Mouse (Mus musculus) liver, postnatal 0 days (tissue): ENCODE measurements around the gene Paqr4. TPM values are rescaled to one million over a fixed set of nuclear protein-coding genes. Genes with fewer than 3 reads are reported as not detected.

Experiments
- ATAC-seq: fragments of 200-750 bp; cut with Nextera tagmentation; 2 replicates; pipeline ENCODE4 v1.8.0; 2017; ENCODE audit warnings: mild to moderate bottlenecking, moderate library complexity
- DNase-seq: peaks from one replicate; pipeline ENCODE4 v3.0.0-alpha.2; 2016
- H3K27ac ChIP-seq: fragments of 300-500 bp; sonication (generic); 2 replicates; pipeline ENCODE4 v1.5.1; 2014; ENCODE audit warnings: antibody characterized with exemption, moderate library complexity, mild to moderate bottlenecking, low read depth
- H3K27me3 ChIP-seq: fragments of 300-500 bp; sonication (generic); 2 replicates; pipeline ENCODE4 v1.6.1; 2014; ENCODE audit warnings: low read length, control low read depth, mixed read lengths; ENCODE audit not compliant: insufficient read depth
- H3K36me3 ChIP-seq: fragments of 300-500 bp; sonication (generic); replicated peaks from 2 replicates; pipeline ENCODE4 v1.6.1; 2014; ENCODE audit warnings: mild to moderate bottlenecking, control low read depth, low read length, moderate library complexity, mixed read lengths; ENCODE audit not compliant: insufficient read depth
- H3K4me1 ChIP-seq: fragments of 300-500 bp; sonication (generic); 2 replicates; pipeline ENCODE4 v1.6.1; 2014; ENCODE audit warnings: antibody characterized with exemption, mild to moderate bottlenecking, control low read depth; ENCODE audit not compliant: insufficient read depth
- H3K4me2 ChIP-seq: fragments of 300-500 bp; sonication (generic); 2 replicates; pipeline ENCODE4 v1.6.1; 2014; ENCODE audit warnings: low read depth, mild to moderate bottlenecking, low read length, moderate library complexity, mixed read lengths
- H3K4me3 ChIP-seq: fragments of 300-500 bp; sonication (generic); 2 replicates; pipeline ENCODE4 v1.5.1; 2014; ENCODE audit warnings: low read depth, low read length
- H3K9ac ChIP-seq: fragments of 300-500 bp; sonication (generic); replicated peaks from 2 replicates; pipeline ENCODE4 v1.6.1; 2014; ENCODE audit warnings: mild to moderate bottlenecking, moderate library complexity
- H3K9me3 ChIP-seq: fragments of 300-500 bp; sonication (generic); 2 replicates; pipeline ENCODE4 v1.6.1; 2016; ENCODE audit warnings: mild to moderate bottlenecking, control low read depth, low read length, mixed read lengths
- CTCF ChIP-seq: sonication (generic); IDR thresholded peaks from 2 replicates; pipeline ENCODE4 v1.5.1; 2016; ENCODE audit warnings: antibody characterized with exemption, low read depth
- EP300 ChIP-seq: IDR thresholded peaks from 2 replicates; pipeline ENCODE4 v1.6.1; 2016; ENCODE audit warnings: antibody characterized with exemption, low read depth, mild to moderate bottlenecking
- WGBS: fragments of 180-500 bp; shearing (Covaris S2); extraction: QIAGEN DNeasy Blood & Tissue Kit; methylation state at CpG from one replicate; pipeline ENCODE4 v1.1.7; 2014; ENCODE audit not compliant: insufficient replicate concordance; 5-methylcytosine and 5-hydroxymethylcytosine counted together
- polyA plus RNA-seq: library from polyadenylated mRNA; unstranded; fragments of >200 nt; fragmentation: Nextera tagmentation; extraction: Ambion mirVana; gene quantifications from 2 replicates; pipeline ENCODE4 v1.2.1, GENCODE M21; 2015

Paqr4 gene
- polyA plus RNA-seq, 1 experiment from 2014 or later, result 4.3 TPM

GRCm38 (mm10) chr17:23758801-23759200, 18.1 kb upstream of the Paqr4 start:
- TF ChIP-seq EP300, result no peak
- TF ChIP-seq CTCF, result no peak
- H3K9ac ChIP-seq, result no peak overlapping the region
- WGBS, result 87% methylated on average over 8 of the region's 8 CpGs
- H3K36me3 ChIP-seq, result 0 out of 2 replicates have a peak, but pooled peaks cover 5% of the 10 kb centered on the region
- H3K4me1 ChIP-seq, result no peaks in the 10 kb centered on the region
- H3K4me3 ChIP-seq, result no peak overlapping the region
- ATAC-seq, result no peak
- H3K27ac ChIP-seq, result no peak overlapping the region
- H3K9me3 ChIP-seq, result no peaks in the 10 kb centered on the region
- DNase-seq, result no peak
- H3K4me2 ChIP-seq, result no peak overlapping the region
- no peaks in the 10 kb centered on the region for H3K27me3 ChIP-seq

- WGBS, result 93% methylated on average over 9 of the region's 9 CpGs
- H3K36me3 ChIP-seq, result 0 out of 2 replicates have a peak, but pooled peaks cover 9% of the 10 kb centered on the region
- H3K27ac ChIP-seq, result no peak overlapping the region
- DNase-seq, result no peak
- no peaks in the 10 kb centered on the region for H3K9me3 ChIP-seq
- H3K9ac ChIP-seq, result no peak overlapping the region
- TF ChIP-seq EP300, result no peak
- TF ChIP-seq CTCF, result no peak
- no peak overlapping the region for H3K4me3 ChIP-seq
- no peak for ATAC-seq
- H3K27me3 ChIP-seq, result no peaks in the 10 kb centered on the region
- H3K4me2 ChIP-seq, result no peak overlapping the region
- no peaks in the 10 kb centered on the region for H3K4me1 ChIP-seq
Observed at GRCm38 (mm10) chr17:23757581-23757980, 16.9 kb upstream of the Paqr4 start.

- H3K9me3 ChIP-seq, result no peaks in the 10 kb centered on the region
- no peak overlapping the region for H3K9ac ChIP-seq
- no peak overlapping the region for H3K4me2 ChIP-seq
- H3K4me3 ChIP-seq, result no peak overlapping the region
- ATAC-seq (peak; percentile 59), DNase-seq (no peak)
- H3K27me3 ChIP-seq, result no peaks in the 10 kb centered on the region
- 0 out of 2 replicates have a peak, but pooled peaks cover 7% of the 10 kb centered on the region for H3K36me3 ChIP-seq
- H3K4me1 ChIP-seq, result no peaks in the 10 kb centered on the region
- peak overlapping the region; percentile 55; the same call in 1 of the 2 replicates for H3K27ac ChIP-seq
- no peak for TF ChIP-seq CTCF
- no peak for TF ChIP-seq EP300
- 72% methylated on average over 13 of the region's 13 CpGs for WGBS
Observed at GRCm38 (mm10) chr17:23755689-23756088, 15.0 kb upstream of the Paqr4 start.

GRCm38 (mm10) chr17:23749400-23750191, 8.9 kb upstream of the Paqr4 start:
- TF ChIP-seq CTCF, result no peak
- no peak for TF ChIP-seq EP300
- DNase-seq (no peak), ATAC-seq (no peak)
- peaks cover 14% of the 10 kb centered on the region for H3K4me1 ChIP-seq
- WGBS, result 66% methylated on average over 11 of the region's 11 CpGs
- no peak overlapping the region; the same call in 1 of the 2 replicates for H3K9ac ChIP-seq
- peak overlapping the region; percentile 67 for H3K4me2 ChIP-seq
- H3K27me3 ChIP-seq, result peaks cover 25% of the 10 kb centered on the region
- peak overlapping the region; percentile 42 for H3K4me3 ChIP-seq
- H3K36me3 ChIP-seq, result 0 out of 2 replicates have a peak, but pooled peaks cover 4% of the 10 kb centered on the region
- H3K27ac ChIP-seq, result no peak overlapping the region
- no peaks in the 10 kb centered on the region for H3K9me3 ChIP-seq

- peak; percentile 71 for ATAC-seq
- H3K27me3 ChIP-seq, result peaks cover 33% of the 10 kb centered on the region
- DNase-seq, result peak; percentile 72
- no peak overlapping the region for H3K27ac ChIP-seq
- no peaks in the 10 kb centered on the region for H3K9me3 ChIP-seq
- peak overlapping the region; percentile 42 for H3K4me3 ChIP-seq
- WGBS, result 20% methylated on average over 10 of the region's 10 CpGs
- peak; percentile 90 for TF ChIP-seq CTCF
- TF ChIP-seq EP300, result no peak
- H3K4me2 ChIP-seq, result peak overlapping the region; percentile 67
- 0 out of 2 replicates have a peak, but pooled peaks cover 4% of the 10 kb centered on the region for H3K36me3 ChIP-seq
- H3K4me1 ChIP-seq, result peaks cover 14% of the 10 kb centered on the region
- no peak overlapping the region; the same call in 1 of the 2 replicates for H3K9ac ChIP-seq
Observed at GRCm38 (mm10) chr17:23748631-23749391, 8.1 kb upstream of the Paqr4 start.

DNA sequence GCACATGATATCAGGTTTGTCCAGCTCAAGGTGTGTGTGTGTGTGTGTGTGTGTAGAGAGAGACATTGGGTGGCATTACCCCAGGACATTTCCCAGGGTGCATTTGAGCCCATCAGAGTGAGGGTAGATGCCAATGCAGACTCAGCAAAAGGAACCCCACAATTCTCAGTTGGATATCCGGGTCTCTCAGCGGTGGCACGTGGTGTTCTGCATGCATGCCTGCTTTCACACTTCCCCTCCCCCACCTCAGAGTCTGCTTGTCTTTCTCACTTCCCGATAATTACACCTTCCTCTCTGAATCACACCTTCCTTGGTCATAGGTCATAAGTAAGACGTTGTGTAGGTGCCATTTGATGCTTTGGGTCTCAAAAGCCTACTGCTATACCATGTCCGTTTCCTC, 7.4 kb upstream of the Paqr4 start:
- no peak overlapping the region for H3K4me3 ChIP-seq
- ATAC-seq, result no peak
- H3K9ac ChIP-seq, result no peak overlapping the region
- H3K9me3 ChIP-seq, result no peaks in the 10 kb centered on the region
- H3K4me1 ChIP-seq, result peaks cover 14% of the 10 kb centered on the region
- no peaks in the 10 kb centered on the region for H3K36me3 ChIP-seq
- peaks cover 40% of the 10 kb centered on the region for H3K27me3 ChIP-seq
- H3K4me2 ChIP-seq, result no peak overlapping the region
- TF ChIP-seq CTCF (no peak), EP300 (no peak)
- WGBS, result 19% methylated on average over 6 of the region's 6 CpGs
- no peak overlapping the region for H3K27ac ChIP-seq
- no peak for DNase-seq
